Mouse (Mus musculus) brain, embryonic 14.5 days (tissue): Measurements from ENCODE around the gene Tmem200c.

Experiments used
- CTCF ChIP-seq: fragments of 200-500 bp; IDR thresholded peaks from 2 replicates; pipeline ENCODE4 v1.5.1; 2012; ENCODE audit warnings: inconsistent platforms, mild to moderate bottlenecking, moderate library complexity, borderline replicate concordance; ENCODE audit not compliant: insufficient read depth, insufficient read length; ENCODE audit errors: extremely low read depth
- POLR2A ChIP-seq: fragments of 200-500 bp; IDR thresholded peaks from 2 replicates; pipeline ENCODE4 v1.6.1; 2012; ENCODE audit warnings: mild to moderate bottlenecking, inconsistent platforms, borderline replicate concordance; ENCODE audit not compliant: poor library complexity, insufficient read depth, insufficient read length, severe bottlenecking; ENCODE audit errors: extremely low read depth

DNA sequence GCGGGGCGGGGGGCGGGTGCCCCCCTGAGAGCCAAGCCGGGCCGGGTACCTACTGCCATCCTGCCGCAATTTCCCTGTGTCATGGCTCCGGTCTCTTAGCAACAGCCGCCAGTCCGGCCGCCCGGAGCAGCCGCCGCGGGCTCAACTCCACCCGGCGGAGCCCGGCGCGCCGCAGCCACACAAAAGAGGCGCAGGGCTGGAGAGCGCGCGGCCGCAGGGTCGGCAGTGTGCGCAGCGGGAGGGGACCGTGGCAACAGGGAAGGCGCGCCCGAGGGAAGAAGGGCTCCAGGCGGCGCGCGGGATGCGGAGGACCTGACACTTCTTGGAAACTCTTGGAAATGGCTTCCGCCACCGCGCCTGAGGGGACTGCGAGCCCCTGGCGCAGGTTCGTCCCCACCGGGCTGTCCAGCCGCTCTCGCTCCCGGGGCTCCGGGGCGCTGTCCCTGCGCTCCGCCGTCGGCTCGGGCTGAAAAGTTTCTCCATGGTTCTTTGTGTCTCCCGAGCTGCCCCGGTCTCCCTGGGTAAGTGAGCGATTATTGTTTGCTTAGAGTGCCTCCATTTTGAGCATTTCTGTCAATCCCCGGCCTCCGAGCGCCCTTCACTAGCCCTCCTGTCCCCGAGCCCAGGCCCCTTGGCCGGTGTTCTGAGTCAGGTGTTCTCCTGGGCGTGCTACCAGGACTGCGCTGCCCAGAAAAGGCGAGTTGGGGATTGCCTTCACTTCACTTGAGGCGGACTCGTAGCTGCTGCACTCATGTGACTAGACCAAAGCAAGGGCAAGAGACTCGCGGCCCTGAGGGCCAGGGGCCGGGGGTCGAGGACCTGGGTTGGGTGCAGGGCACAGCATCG, 10.8 kb downstream of the Tmem200c start:
- TF ChIP-seq POLR2A, result peak; percentile 53; the same call in 1 of the 2 replicates
- no peak for TF ChIP-seq CTCF
